Mouse (Mus musculus) brain, embryonic 14.5 days (tissue): ENCODE data around the gene Tmem38b. TPM values are rescaled to one million over a fixed set of nuclear protein-coding genes. Genes with fewer than 3 reads are reported as not detected.
"Not testable (repeated sequence)": the region's sequence is repeated elsewhere in the genome, so short reads cannot be mapped to it uniquely, and the experiment has no call there.

Experiments used
- DNase-seq: peaks from one replicate; pipeline ENCODE4 v3.0.0-alpha.2; 2011; ENCODE audit warnings: low read depth
- CTCF ChIP-seq: fragments of 200-500 bp; IDR thresholded peaks from 2 replicates; pipeline ENCODE4 v1.5.1; 2012; ENCODE audit warnings: inconsistent platforms, mild to moderate bottlenecking, moderate library complexity, borderline replicate concordance; ENCODE audit not compliant: insufficient read depth, insufficient read length; ENCODE audit errors: extremely low read depth
- POLR2A ChIP-seq: fragments of 200-500 bp; IDR thresholded peaks from 2 replicates; pipeline ENCODE4 v1.6.1; 2012; ENCODE audit warnings: mild to moderate bottlenecking, inconsistent platforms, borderline replicate concordance; ENCODE audit not compliant: poor library complexity, insufficient read depth, insufficient read length, severe bottlenecking; ENCODE audit errors: extremely low read depth
- polyA plus RNA-seq: library from polyadenylated mRNA; depleted of rRNA; stranded (reverse); fragments of >200 nt; gene quantifications from 2 replicates; pipeline ENCODE4 v1.2.3, GENCODE M21; 2012

The Tmem38b gene
- polyA plus RNA-seq, 1 experiment: 7.0 TPM

- TF ChIP-seq CTCF: no peak
- no peak for TF ChIP-seq POLR2A
- DNase-seq: no peak
Measured at GRCm38 (mm10) chr4:53798896-53799676, 26.8 kb upstream of the Tmem38b start.

GRCm38 (mm10) chr4:53799753-53800152, 26.1 kb upstream of the Tmem38b start:
- peak; percentile 53 for DNase-seq
- TF ChIP-seq CTCF: no peak
- no peak for TF ChIP-seq POLR2A

GRCm38 (mm10) chr4:53803674-53804073, 22.2 kb upstream of the Tmem38b start:
- not testable (repeated sequence) for DNase-seq

GRCm38 (mm10) chr4:53806428-53806827, 19.4 kb upstream of the Tmem38b start:
- not testable (repeated sequence) for DNase-seq

- no peak for DNase-seq
- TF ChIP-seq CTCF (no peak), POLR2A (no peak)
Measured at GRCm38 (mm10) chr4:53818320-53818719, 7.5 kb upstream of the Tmem38b start.

- no peak for TF ChIP-seq CTCF
- no peak for TF ChIP-seq POLR2A
- DNase-seq: peak; percentile 29
Measured at GRCm38 (mm10) chr4:53823697-53824096, 2.1 kb upstream of the Tmem38b start.

GRCm38 (mm10) chr4:53824831-53825230, 1.0 kb upstream of the Tmem38b start:
- TF ChIP-seq CTCF (no peak), POLR2A (no peak)
- DNase-seq: no peak

GRCm38 (mm10) chr4:53826641-53827248, 900 bp downstream of the Tmem38b start:
- no peak for TF ChIP-seq POLR2A
- no peak for TF ChIP-seq CTCF
- DNase-seq: no peak

GRCm38 (mm10) chr4:53827869-53828268, 2.0 kb downstream of the Tmem38b start:
- TF ChIP-seq CTCF: no peak
- no peak for TF ChIP-seq POLR2A
- DNase-seq: no peak

GRCm38 (mm10) chr4:53828914-53829313, 3.1 kb downstream of the Tmem38b start:
- DNase-seq: no peak
- TF ChIP-seq POLR2A: no peak
- no peak for TF ChIP-seq CTCF

GRCm38 (mm10) chr4:53830016-53830415, 4.2 kb downstream of the Tmem38b start:
- TF ChIP-seq POLR2A (no peak), CTCF (no peak)
- no peak for DNase-seq

- no peak for DNase-seq
- no peak for TF ChIP-seq CTCF
Measured at GRCm38 (mm10) chr4:53830579-53830978, 4.7 kb downstream of the Tmem38b start.

- TF ChIP-seq CTCF: no peak
- TF ChIP-seq POLR2A: no peak
- peak; percentile 29 for DNase-seq
Measured at GRCm38 (mm10) chr4:53832321-53832720, 6.5 kb downstream of the Tmem38b start.

GRCm38 (mm10) chr4:53836978-53837377, 11.1 kb downstream of the Tmem38b start:
- no peak for TF ChIP-seq CTCF
- TF ChIP-seq POLR2A: no peak
- DNase-seq: no peak

- DNase-seq: peak; percentile 47
- TF ChIP-seq POLR2A (no peak), CTCF (no peak)
Measured at GRCm38 (mm10) chr4:53840158-53840870, 14.5 kb downstream of the Tmem38b start.
